Mouse (Mus musculus) midbrain, embryonic 11.5 days (tissue): ENCODE measurements at regions not wholly inside any gene's neighbourhood (a gene's known extent, or its start where the extent isn't known, plus 50 kb on each side); places are given as distances from the start of the nearest gene placed in this dataset.

Source experiments
- ATAC-seq: fragments of 200-750 bp; cut with Nextera tagmentation; 2 replicates; pipeline ENCODE4 v1.8.0; 2017; ENCODE audit warnings: moderate TSS enrichment, moderate library complexity; ENCODE audit not compliant: low FRiP score
- DNase-seq: peaks from one replicate; pipeline ENCODE4 v3.0.0; 2015; ENCODE audit warnings: low spot score; ENCODE audit errors: missing footprints
- H3K27ac ChIP-seq: fragments of 300-500 bp; sonication (generic); 2 replicates; pipeline ENCODE4 v1.5.1; 2014; ENCODE audit warnings: low read depth, low read length
- H3K27me3 ChIP-seq: fragments of 300-500 bp; sonication (generic); 2 replicates; pipeline ENCODE4 v1.6.1; 2014; ENCODE audit warnings: mild to moderate bottlenecking, low read length, moderate library complexity, mixed read lengths; ENCODE audit not compliant: control insufficient read depth, insufficient read depth
- H3K36me3 ChIP-seq: fragments of 300-500 bp; sonication (generic); 2 replicates; pipeline ENCODE4 v1.6.1; 2014; ENCODE audit warnings: mild to moderate bottlenecking, low read length, moderate library complexity, mixed read lengths; ENCODE audit not compliant: control insufficient read depth, insufficient read depth
- H3K4me1 ChIP-seq: fragments of 300-500 bp; sonication (generic); 2 replicates; pipeline ENCODE4 v1.6.1; 2014; ENCODE audit warnings: low read length; ENCODE audit not compliant: control insufficient read depth, insufficient read depth
- H3K4me2 ChIP-seq: fragments of 300-500 bp; sonication (generic); 2 replicates; pipeline ENCODE4 v1.6.1; 2014; ENCODE audit warnings: mild to moderate bottlenecking, moderate library complexity
- H3K4me3 ChIP-seq: fragments of 300-500 bp; sonication (generic); 2 replicates; pipeline ENCODE4 v1.5.1; 2014; ENCODE audit warnings: low read depth, low read length
- H3K9ac ChIP-seq: fragments of 300-500 bp; sonication (generic); 2 replicates; pipeline ENCODE4 v1.6.1; 2014; ENCODE audit warnings: low read length
- H3K9me3 ChIP-seq: fragments of 300-500 bp; sonication (generic); 2 replicates; pipeline ENCODE4 v1.6.1; 2016; ENCODE audit warnings: low read length; ENCODE audit not compliant: control insufficient read depth
- WGBS: fragments of 180-500 bp; shearing (Covaris S2); extraction: QIAGEN DNeasy Blood & Tissue Kit; methylation state at CpG from one replicate; pipeline ENCODE4 v1.1.7; 2014; 5-methylcytosine and 5-hydroxymethylcytosine counted together

DNA sequence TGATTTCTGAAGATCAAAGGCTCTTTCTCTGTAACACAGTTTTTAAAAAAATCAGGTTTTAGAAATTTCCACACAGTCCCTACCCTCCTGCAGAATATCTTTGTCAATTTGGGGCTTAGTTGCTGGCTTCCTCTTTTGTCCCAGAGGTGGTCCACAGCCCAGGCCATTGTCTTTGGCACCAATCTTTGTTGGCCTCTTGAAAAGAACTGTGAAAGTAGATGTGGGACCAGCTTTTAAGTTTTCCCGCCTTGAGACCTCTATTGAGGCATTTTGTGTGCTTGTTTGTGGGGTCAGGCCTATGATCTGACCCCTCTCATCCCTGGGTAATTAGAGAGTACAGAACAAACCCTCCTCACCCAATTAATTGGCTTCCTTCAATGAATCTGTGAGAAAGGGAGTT lies 523.9 kb upstream of the Tnc start:
- no peak overlapping the region for H3K4me3 ChIP-seq
- no peak overlapping the region for H3K27ac ChIP-seq
- no peak for DNase-seq
- no peak overlapping the region for H3K4me2 ChIP-seq
- H3K4me1 ChIP-seq = no peaks in the 10 kb centered on the region
- ATAC-seq = no peak
- no peaks in the 10 kb centered on the region for H3K36me3 ChIP-seq
- 3% methylated on average over 1 of the region's 1 CpGs for WGBS
- no peaks in the 10 kb centered on the region for H3K27me3 ChIP-seq
- no peaks in the 10 kb centered on the region for H3K9me3 ChIP-seq
- no peak overlapping the region for H3K9ac ChIP-seq

DNA sequence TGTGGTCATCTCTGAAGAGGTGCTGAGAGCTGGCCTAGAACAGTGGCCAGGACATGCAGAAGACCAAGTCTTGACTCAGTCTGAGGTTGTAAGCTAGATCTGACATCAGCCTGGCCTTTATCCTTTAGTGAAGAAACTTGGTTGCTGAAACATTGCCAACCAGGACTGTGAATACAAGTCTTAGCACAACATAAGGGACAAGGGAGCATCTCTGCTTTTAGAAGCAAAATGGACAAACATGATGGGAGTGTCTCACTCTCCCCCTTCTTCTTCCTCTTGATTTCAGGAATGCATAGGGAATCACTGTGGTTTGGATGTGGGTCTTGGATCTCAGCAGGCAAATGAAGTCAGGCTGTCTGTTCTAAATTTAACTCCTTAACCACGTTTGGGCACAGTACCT lies 529.1 kb upstream of the Tnc start:
- H3K4me1 ChIP-seq = no peaks in the 10 kb centered on the region
- H3K27me3 ChIP-seq = no peaks in the 10 kb centered on the region
- H3K9me3 ChIP-seq = no peaks in the 10 kb centered on the region
- H3K4me2 ChIP-seq = no peak overlapping the region
- no peak overlapping the region for H3K27ac ChIP-seq
- no peak overlapping the region for H3K9ac ChIP-seq
- H3K36me3 ChIP-seq = no peaks in the 10 kb centered on the region
- DNase-seq = no peak
- no peak for ATAC-seq
- 63% methylated on average over 1 of the region's 1 CpGs for WGBS
- H3K4me3 ChIP-seq = no peak overlapping the region

DNA sequence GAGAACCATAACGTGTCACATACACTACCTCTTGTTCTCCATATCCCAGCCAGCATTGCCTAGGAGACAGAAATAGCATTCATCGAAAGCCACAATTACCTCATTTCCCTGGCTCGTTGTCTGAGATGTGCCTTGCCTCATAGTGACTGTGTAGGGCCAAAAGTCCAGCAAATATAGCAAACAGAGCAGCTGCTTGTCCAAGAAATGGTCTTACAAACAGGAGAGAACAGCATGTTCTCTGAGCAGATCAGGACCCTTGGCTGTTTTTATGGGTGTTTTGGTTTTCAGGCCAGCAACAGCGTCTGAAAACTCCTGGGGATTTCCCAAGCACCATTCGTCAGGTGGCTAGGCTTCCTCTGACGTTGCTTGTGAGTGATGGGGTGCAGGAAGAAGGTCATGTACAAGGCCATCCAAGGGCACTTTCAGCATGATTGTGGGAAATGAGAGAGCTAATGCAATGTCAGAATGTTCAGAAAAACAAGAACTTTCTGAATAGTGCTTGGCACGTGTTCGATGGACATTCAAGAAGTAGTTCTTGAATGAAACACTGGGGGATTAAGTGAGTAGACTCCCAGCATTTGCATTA lies 528.9 kb upstream of the Pappa start:
- DNase-seq = no peak
- H3K9me3 ChIP-seq = no peaks in the 10 kb centered on the region
- ATAC-seq = no peak
- no peaks in the 10 kb centered on the region for H3K36me3 ChIP-seq
- no peak overlapping the region for H3K9ac ChIP-seq
- H3K27ac ChIP-seq = no peak overlapping the region
- H3K4me2 ChIP-seq = no peak overlapping the region
- no peaks in the 10 kb centered on the region for H3K4me1 ChIP-seq
- WGBS = 81% methylated on average over 8 of the region's 8 CpGs
- no peak overlapping the region for H3K4me3 ChIP-seq
- H3K27me3 ChIP-seq = no peaks in the 10 kb centered on the region

DNA sequence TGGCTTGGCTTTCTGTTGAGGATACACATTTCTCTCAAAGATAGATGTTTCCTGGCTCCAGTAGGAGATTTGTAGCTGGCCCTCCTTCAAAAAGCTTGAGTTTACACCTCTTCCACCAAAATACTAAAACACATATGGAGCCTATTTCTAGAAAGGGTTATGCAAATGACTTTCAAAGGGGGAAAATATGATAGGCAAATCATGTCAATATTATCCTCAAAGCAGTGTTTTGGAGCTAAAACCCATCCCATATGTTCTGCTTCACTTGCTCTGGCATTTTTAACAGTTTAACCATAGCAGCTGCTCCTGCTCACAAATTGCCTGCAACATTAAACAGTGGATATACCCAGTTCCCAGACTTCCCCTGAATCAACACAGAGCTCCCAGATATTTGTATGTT lies 525.5 kb upstream of the Pappa start:
- Histone ChIP-seq H3K4me2 (no peak overlapping the region), H3K4me1 (no peaks in the 10 kb centered on the region), H3K27me3 (no peaks in the 10 kb centered on the region), H3K4me3 (no peak overlapping the region), H3K9me3 (no peaks in the 10 kb centered on the region), H3K9ac (no peak overlapping the region), H3K27ac (no peak overlapping the region), H3K36me3 (no peaks in the 10 kb centered on the region)
- ATAC-seq (no peak), DNase-seq (no peak)

DNA sequence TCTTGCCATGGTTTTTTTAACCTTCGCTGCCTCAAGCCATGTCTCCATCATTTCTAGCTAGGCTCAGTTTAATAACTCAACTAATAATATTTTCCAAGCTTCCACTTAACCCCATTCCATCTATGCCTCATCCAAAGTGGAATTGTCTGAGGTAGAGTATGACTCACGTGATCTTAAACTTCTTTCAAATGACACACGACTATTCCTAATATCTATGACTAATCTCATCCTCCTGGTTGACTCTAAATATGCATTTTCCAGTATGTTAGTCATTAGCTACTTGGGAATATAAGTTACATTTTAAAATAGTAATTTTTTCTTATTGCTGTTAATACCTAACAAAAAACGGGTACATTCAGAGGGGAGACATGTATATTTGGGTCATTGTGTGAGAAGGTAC lies 524.8 kb upstream of the Pappa start:
- Histone ChIP-seq H3K36me3 (no peaks in the 10 kb centered on the region), H3K27me3 (no peaks in the 10 kb centered on the region), H3K4me2 (no peak overlapping the region), H3K4me3 (no peak overlapping the region), H3K4me1 (no peaks in the 10 kb centered on the region), H3K9ac (no peak overlapping the region), H3K9me3 (no peaks in the 10 kb centered on the region), H3K27ac (no peak overlapping the region)
- DNase-seq (no peak), ATAC-seq (no peak)
- WGBS = 87% methylated on average over 4 of the region's 4 CpGs

DNA sequence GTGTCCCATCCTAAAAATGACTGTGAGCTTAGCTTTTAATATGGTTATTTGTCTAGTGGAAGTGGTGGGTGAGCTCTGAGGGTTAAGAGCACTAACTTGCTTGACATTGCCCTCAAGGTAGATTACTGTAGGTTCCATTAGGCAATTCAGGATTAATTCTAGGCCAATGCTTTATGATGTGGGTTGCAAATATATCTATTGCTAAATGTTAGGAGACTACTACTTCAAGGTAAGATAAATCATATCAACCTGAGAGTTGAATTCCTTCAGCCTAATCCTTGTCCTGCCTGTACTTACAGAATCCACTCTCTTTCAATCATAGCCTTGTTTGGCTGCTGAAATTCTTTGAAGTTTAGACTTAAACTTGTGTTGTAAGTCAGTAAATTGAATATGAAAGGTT lies 501.2 kb upstream of the Pappa start:
- Histone ChIP-seq H3K27ac (no peak overlapping the region), H3K9me3 (no peaks in the 10 kb centered on the region), H3K4me1 (no peaks in the 10 kb centered on the region), H3K36me3 (no peaks in the 10 kb centered on the region), H3K4me2 (no peak overlapping the region), H3K27me3 (no peaks in the 10 kb centered on the region), H3K9ac (no peak overlapping the region), H3K4me3 (no peak overlapping the region)
- no peak for ATAC-seq
- DNase-seq = no peak

GRCm38 (mm10) chr4:64632189-64632588 lies 491.8 kb upstream of the Pappa start:
- no peak overlapping the region for H3K4me2 ChIP-seq
- H3K4me1 ChIP-seq = no peaks in the 10 kb centered on the region
- 57% methylated on average over 1 of the region's 1 CpGs for WGBS
- no peak overlapping the region for H3K9ac ChIP-seq
- ATAC-seq = no peak
- H3K9me3 ChIP-seq = no peaks in the 10 kb centered on the region
- no peak for DNase-seq
- no peaks in the 10 kb centered on the region for H3K27me3 ChIP-seq
- H3K36me3 ChIP-seq = no peaks in the 10 kb centered on the region
- no peak overlapping the region for H3K27ac ChIP-seq
- H3K4me3 ChIP-seq = no peak overlapping the region

DNA sequence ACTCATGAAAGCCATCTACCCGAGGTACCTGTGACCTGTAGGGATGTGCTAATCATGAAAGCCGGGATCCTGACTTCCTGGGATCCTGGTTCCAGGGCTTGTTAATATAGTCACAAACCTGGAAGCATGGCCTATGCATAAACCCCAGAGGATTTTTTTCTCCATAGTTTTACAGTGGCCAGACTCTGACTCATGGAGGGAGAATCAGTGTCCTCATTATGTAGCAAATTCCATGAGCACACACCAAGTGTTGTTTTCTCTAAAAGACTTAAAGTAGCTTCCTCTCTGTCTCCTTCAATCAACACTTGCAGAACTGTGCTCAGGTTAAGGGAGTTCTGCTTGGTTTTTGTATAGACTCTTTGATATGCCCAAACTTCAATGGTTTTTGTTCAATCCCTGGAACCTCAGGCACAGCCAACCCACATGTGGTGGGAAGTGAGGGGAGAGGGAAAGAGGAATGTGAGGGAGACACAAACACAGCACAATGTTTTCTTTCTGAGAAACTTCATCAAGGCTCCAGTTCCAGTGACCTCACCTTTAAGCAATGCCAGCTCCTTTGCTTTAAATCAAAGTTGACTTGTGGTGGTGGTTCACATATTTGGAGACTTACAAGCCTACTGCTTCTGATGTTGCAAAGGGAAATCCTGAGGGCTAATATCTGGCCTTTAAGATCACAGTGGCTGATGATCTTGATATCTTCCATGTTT lies 488.6 kb upstream of the Pappa start:
- no peaks in the 10 kb centered on the region for H3K27me3 ChIP-seq
- ATAC-seq (no peak), DNase-seq (no peak)
- no peak overlapping the region for H3K4me2 ChIP-seq
- H3K9me3 ChIP-seq = no peaks in the 10 kb centered on the region
- no peak overlapping the region for H3K9ac ChIP-seq
- no peaks in the 10 kb centered on the region for H3K4me1 ChIP-seq
- no peaks in the 10 kb centered on the region for H3K36me3 ChIP-seq
- 94% methylated on average over 2 of the region's 2 CpGs for WGBS
- H3K27ac ChIP-seq = no peak overlapping the region
- no peak overlapping the region for H3K4me3 ChIP-seq

- 80% methylated on average over 3 of the region's 3 CpGs for WGBS
- no peaks in the 10 kb centered on the region for H3K36me3 ChIP-seq
- H3K27ac ChIP-seq = no peak overlapping the region
- no peak overlapping the region for H3K4me2 ChIP-seq
- no peaks in the 10 kb centered on the region for H3K4me1 ChIP-seq
- no peak overlapping the region for H3K4me3 ChIP-seq
- no peaks in the 10 kb centered on the region for H3K27me3 ChIP-seq
- no peaks in the 10 kb centered on the region for H3K9me3 ChIP-seq
- H3K9ac ChIP-seq = no peak overlapping the region
- ATAC-seq = no peak
- no peak for DNase-seq
Measured at GRCm38 (mm10) chr4:64640056-64640455, 483.9 kb upstream of the Pappa start.
